Mouse (Mus musculus) gonadal fat pad, adult 2 months (tissue): ENCODE data around the gene S100pbp. TPM values are rescaled to one million over a fixed set of nuclear protein-coding genes. Genes with fewer than 3 reads are reported as not detected.

Experiments used
- DNase-seq: peaks from one replicate; pipeline ENCODE4 v3.0.0-alpha.2; 2012; ENCODE audit warnings: low read depth
- polyA plus RNA-seq: library from polyadenylated mRNA; depleted of rRNA; stranded (reverse); fragments of >200 nt; gene quantifications from 2 replicates; pipeline ENCODE4 v1.2.3, GENCODE M21; 2012

The S100pbp gene
- polyA plus RNA-seq, 1 experiment, result 18.9 TPM

DNA sequence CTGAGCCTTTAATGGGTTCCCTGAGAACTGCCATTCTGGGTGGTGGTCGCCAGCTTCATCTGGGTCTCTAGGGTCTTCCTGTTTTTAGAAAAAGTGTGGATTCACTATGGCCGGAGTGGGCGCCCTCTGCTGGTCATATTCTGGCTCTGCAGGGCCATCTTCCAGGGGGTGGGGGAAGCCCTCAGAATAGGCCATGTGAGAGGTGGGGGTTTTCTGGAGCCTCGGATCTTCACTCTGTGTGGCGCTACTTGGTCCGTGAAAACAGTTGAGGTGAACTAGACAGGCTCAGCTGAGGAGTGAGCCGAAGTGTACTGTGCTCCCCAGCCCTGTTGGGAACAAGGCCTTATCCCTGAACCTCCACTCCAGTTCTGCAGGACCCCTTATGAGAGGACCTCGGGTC lies 59.4 kb downstream of the S100pbp start:
- no peak for DNase-seq

- DNase-seq, result no peak
These were observed 60.1 kb downstream of the S100pbp start for GRCm38 (mm10) chr4:129129387-129129786.

GRCm38 (mm10) chr4:129128582-129129338 lies 60.8 kb downstream of the S100pbp start:
- no peak for DNase-seq

DNA sequence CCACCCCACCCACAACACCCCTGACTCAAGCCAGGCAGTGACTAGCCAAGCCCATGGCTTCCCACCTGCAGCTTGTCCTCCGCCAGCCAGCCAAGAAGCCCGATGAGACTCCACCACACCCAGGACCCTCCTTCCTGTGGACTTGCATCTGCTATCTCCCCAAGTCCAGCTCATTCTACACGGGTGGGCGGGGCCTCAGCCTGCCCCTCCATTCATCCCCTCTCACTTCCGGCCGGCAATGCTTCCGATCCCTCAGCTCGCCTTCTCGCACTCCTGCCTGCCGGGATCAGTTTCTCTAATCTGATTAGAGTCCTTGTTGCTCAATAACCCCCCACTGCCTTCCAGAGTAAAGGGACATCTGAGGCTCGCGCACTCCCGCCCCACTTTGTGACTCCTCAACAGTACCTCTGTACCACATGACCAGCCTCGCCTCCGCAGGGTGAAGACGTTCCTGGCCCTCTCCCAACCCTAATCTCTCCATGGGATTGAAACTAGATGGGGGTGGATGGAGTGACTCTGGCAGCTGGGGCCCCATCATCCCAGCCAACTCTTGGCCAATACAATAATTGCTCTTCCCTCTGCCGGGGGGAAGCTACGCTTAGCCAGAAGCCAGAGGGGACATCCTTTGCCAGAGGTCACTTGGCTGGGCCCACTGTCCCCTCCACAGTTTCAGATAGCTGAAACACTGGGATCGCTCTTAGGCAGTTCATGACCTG lies 63.6 kb downstream of the S100pbp start:
- DNase-seq, result peak; percentile 70

- DNase-seq, result no peak
These were observed 64.8 kb downstream of the S100pbp start for GRCm38 (mm10) chr4:129124652-129125146.

GRCm38 (mm10) chr4:129122719-129123118 lies 66.8 kb downstream of the S100pbp start:
- no peak for DNase-seq

- DNase-seq, result no peak
These were observed 67.4 kb downstream of the S100pbp start for GRCm38 (mm10) chr4:129122107-129122506.

DNA sequence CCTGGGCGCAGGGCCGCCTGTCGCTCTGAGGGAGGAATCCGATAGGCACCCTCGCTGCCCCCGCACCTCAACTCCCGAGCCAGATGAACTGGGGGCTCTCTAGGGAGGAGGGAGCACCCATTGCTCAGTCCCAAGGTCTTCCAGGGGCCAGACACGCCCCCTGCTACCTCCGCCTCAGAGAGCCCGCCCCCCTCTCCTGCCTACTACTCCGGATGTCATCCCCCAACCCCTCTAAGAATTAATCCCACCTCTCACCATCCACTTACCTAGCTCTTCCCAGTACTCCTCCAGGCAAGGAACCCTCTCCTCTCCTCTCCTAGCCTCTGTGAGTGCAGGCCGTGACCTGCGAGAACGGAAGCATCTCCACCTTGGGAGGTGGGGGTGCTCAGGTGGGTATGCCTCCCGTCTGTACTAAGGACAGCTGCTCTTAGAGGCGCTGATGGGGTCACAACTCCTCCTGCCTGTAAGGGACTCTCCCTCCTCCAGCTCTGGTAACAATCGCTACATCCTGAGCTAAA lies 67.9 kb downstream of the S100pbp start, which contains the start of gene Hpca:
Gene Hpca, minus strand, starts transcription at position 468 of the 518 bp plus-strand sequence.
- no peak for DNase-seq

GRCm38 (mm10) chr4:129120520-129121445 lies 68.7 kb downstream of the S100pbp start:
- no peak for DNase-seq

DNA sequence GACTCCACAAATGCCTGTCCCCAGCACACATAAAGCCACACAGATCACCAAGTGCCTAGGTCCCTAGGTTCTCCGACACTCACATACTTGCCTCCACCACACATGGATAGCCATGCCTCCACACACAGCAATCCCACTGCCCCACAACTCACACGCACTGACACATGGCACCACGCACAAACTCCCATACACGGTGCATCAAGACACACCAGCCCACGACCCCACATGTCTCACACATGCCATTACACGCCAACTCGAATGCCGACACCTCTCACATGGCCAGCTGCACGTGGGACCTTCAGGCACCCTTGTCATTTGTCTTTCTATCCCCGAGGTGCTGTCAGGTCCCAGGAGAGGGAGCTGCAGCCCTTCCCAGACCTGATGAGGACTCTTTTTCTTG lies 69.8 kb downstream of the S100pbp start:
- DNase-seq, result no peak

- peak; percentile 57 for DNase-seq
These were observed 71.6 kb downstream of the S100pbp start for GRCm38 (mm10) chr4:129117720-129118510.

GRCm38 (mm10) chr4:129116703-129117102 lies 72.8 kb downstream of the S100pbp start:
- no peak for DNase-seq

DNA sequence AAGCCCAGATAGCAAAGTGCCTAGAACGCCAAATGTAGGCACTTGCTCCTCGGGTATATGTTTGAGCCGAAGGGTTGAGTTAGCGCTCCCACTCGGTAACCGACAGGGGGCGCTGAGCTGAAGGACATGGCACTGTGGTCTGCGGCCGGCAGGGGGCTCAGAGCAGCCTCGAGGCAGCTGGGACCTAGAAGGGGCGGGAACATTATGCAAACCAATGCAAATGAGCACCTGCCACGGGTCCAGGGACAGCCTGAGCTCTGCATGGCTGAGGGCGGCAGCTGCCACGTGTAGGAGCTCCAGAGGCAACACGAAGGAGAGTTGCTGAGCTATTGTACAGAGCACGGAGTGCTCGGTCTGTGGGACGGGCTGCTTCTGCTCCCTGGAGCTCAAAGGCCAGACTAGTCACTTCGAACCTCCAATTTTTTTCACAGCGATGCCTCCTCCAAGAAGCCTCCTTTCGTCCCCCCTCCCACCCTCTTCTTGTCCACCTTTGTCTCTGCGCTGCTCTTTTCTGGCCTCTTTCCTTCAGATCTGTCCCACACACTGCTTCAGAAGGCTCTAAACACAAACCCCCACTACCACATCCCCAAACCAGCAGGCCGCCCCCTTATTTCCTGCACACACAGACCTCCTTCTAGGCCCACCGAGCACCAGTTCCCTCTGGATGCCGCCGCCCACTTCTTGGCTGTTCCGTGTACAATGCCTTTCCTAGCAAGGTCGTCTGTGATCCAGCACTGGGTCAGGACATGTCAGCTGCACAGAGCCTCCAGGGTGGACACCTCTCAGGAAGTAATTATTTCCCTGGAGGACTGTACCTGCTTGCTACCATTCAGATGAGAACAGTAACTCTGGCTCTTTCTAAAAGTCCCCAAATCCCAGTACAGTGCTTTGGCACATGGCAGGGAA lies 76.2 kb downstream of the S100pbp start:
- DNase-seq, result no peak

DNA sequence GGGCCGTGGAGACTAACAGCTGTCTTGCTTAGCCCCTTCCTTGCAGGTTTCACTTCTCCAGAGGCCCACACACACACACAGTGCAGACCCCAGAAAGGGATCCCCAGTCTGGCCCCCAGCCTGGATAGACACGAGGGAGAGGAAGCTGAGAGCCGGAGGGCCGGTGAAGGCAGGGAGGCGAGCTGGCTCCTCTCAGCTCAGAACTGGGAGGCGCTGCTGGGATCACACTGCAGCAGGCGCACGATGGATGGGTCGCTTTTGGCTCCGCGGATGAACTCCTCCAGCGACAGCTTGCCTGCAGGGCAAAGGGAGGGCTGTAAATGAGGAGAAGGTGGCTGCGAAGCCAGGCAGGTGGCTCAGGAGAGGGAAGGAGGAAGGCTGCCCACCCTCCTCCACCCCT lies 77.3 kb downstream of the S100pbp start:
- DNase-seq, result no peak

GRCm38 (mm10) chr4:129111350-129111749 lies 78.2 kb downstream of the S100pbp start:
- DNase-seq, result no peak

DNA sequence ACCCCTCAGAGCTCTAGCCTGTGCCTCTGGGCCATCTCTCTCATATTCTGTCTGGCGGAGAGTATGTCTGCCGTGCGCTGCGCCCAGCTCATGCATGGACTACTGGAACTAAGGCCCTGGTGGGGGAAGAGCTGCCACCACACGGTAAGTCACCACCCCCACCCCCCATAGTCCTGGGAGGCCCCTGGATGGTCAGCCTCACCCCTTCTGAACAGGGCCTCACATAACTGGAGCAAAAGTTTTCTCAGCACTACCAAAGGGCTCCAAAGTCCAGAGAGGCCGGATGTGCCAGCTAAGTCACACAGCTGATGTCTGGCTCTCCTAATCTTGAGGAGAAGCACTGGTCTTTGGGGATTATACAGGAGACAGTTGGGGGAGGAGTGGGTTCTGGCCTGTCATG lies 78.7 kb downstream of the S100pbp start:
- no peak for DNase-seq

- no peak for DNase-seq
These were observed 80.9 kb downstream of the S100pbp start for GRCm38 (mm10) chr4:129108624-129109023.

DNA sequence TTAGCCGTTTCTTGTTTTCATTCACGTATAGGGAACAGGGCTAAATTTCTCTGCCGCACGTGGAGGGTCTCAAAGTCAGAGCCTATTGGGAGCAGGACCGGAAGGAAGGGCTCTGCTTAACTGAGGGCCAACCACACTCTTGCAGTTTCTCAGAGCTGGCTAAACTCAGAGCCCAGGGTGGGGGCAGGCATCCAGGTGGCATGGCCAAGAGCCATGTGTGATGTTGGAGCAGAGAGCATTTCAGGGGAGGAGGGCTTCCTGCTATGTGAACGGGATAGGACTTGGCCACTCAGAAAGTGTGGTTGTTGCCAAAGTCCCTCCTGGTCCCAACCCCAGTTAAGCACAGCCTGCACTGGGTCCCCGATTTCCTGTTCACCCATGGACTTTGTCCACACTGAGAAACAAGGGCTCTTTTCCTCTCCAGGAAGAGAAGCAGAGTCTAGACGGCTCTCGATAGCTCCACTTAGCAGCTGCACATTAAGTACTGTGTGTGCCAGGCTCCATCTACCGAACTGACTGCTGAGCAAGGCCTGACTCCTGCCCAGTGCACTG lies 82.1 kb downstream of the S100pbp start:
- DNase-seq, result no peak

- no peak for DNase-seq
These were observed 83.5 kb downstream of the S100pbp start for GRCm38 (mm10) chr4:129106073-129106472.
